Mouse (Mus musculus) liver, adult 2 months (tissue): ENCODE measurements around the gene Tmem132d.

Experiments used
- CTCF ChIP-seq: fragments of 200-500 bp; IDR thresholded peaks from 2 replicates; pipeline ENCODE4 v1.5.1; 2011; ENCODE audit warnings: low read depth, low read length, control low read depth
- POLR2A ChIP-seq: fragments of 200-500 bp; IDR thresholded peaks from 2 replicates; pipeline ENCODE4 v1.6.1; 2011; ENCODE audit warnings: low read length, control low read depth; ENCODE audit not compliant: insufficient read depth; ENCODE audit errors: extremely low read depth

GRCm38 (mm10) chr5:128211125-128211524 is 221.8 kb downstream of the Tmem132d start:
- no peak for TF ChIP-seq POLR2A
- TF ChIP-seq CTCF: no peak
